Mouse (Mus musculus) urinary bladder, postnatal 10 days (tissue): ENCODE data around the gene Arhgdig.

Experiments
- DNase-seq: peaks from one replicate; pipeline ENCODE4 v3.0.0; 2022; ENCODE audit warnings: low spot score

The Arhgdig gene

DNA sequence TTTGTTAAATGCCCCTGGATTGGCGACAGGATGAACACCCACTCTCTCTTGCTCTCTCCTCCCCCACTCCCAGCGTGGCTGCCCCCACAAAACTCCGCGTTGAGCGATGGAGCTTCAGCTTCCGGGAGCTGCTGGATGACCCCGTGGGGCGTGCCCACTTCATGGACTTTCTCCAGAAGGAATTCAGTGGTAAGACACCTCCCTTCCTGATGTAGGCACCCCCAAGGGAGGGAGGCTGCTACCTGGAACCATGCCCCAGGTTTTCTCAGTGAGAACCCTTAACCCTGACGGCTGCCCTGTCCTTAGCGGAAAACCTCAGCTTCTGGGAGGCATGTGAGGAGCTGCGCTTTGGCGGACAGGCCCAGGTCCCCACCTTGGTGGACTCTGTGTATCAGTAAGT is at the start of gene Arhgdig:
Arhgdig (minus strand) TSS at position 101 of the 400 bp plus-strand sequence.
- no peak for DNase-seq

DNA sequence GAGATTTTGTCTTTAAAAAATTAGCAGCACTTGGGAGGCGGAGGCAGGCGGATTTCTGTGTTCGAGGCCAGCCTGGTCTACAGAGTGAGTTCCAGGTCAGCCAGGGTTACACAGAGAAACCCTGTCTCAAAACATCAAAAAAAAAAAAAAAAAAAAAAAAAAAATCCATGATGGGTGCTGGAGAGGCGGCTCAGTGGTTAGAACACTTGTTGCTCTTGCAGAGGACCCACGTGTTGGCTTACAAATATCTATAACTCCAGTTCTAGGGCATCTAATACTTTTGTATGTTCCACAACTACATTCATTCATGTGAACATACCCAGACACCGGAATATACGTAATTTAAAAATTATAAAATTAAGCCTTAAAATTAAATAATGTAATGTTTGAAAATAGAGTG is 47.7 kb upstream of the Arhgdig start:
- DNase-seq: no peak

DNA sequence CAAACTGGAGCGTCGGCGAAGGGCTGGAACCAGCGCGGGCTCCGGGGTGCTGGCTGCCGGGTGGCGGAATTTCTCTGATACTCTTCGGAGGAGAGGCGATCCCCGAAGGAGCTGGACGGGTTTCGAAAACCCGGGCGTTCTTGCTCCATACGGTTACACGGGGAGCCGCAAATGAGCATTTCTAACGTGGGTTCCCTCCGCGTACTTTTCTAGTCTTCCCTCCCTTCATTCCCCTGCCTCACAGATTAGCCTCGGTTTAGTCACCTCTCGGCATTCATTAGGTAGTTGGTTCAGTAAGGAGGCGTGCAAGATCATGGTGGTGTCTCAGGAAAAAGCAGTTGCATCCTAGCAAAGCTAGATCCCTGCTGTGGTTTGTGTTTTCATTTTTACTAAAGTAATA is 45.8 kb upstream of the Arhgdig start:
- DNase-seq: no peak

DNA sequence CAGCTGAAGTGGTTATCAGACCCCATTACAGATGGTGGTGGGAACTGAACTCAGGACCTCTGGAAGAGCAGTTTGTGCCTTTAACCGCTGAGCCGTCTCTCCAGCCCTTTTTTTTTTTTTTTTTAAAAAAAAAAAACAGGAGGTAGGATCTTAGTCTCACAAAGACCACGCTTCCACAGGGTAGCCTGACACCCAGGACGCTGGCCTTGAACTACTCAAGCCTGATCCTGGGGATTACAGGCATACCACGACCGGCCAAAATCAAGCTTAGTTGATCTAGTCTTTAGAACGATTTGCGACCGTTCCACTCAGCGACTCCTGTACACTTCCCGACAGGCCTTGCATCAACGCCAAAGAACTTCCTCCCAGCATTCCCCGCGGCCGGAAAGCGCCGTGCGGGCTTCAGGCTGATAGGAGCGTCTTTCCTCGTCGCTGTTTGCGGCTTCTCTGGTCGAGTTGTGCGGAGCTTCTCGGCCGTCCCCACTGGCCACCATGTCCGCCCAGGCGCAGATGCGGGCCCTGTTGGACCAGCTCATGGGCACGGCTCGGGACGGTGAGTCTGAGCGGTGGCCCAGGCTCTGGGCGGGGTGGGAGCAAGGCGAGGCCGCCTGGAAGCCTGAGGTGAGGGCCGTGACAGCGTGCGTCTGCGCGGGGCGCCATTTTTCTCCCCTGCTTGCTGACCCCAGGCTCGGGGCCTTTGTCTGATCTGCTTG is 45.1 kb upstream of the Arhgdig start, which contains the start of gene Luc7l:
Luc7l (plus strand) TSS at position 358 of the 713 bp plus-strand sequence.
- DNase-seq: peak; percentile 69

DNA sequence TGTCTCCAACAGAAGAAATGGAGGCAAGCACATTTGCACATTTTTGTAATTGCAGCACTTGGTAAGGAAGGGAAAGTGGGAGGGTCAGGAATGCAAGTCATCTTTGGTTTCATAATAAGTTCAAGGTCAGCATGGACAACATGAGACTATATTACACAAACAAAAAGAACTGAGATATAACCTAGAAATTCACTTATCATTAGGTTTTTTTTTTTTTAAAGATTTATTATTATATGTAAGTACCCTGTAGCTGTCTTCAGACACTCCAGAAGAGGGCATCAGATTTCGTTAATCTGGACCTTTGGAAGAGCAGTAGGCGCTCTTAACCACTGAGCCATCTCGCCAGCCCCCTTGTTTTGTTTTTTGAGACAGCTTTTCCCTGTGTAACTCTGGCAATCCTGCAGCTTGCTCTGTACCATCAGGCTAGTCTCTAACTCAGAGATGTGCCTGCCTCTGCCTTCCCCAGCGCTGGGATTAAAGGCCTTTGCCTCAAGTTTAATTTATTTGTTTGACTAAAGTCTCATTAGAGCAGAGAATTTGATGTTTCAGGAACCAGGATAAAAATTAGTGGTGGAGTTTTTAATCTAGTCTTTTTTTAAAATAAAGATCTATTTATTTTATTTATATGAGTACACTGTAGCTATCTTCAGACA is 44.4 kb upstream of the Arhgdig start:
- no peak for DNase-seq

DNA sequence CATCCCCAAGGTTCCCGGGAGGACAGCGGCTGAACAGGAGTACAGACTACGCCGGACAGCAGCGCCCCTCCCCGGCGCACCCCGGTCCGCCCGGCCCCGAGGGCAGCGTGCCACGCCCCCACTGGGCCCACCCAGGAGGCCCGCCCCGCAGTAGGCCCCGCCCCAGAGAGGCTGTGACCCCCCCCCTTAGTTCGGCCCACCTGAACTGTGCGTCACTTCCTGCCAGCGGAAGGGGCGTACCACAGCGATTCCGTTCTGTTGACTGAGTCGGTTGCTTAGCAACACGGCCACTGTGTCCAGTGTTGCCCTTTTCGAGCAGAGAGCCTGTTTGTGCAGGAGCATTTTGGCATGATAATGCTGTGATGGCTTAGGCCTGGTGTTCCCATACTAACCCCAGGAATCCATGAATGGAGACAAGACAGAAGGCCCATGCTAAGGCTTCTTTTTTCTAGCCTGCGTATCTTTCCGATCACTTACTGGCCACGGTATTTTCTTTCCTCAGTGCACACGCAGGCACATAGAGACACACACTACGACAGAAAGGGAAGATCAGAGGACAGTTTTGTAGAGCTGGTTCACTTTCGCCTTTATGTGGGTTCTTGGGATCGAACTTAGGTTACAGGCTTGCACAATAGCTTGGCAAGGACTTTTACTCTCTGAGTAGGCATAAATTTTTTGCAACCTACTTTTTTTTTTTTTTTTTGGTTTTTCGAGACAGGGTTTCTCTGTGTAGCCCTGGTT is 36.7 kb upstream of the Arhgdig start, which contains the start of gene Fam234a:
Fam234a (minus strand) TSS at position 142 of the 741 bp plus-strand sequence.
- DNase-seq: peak; percentile 83

DNA sequence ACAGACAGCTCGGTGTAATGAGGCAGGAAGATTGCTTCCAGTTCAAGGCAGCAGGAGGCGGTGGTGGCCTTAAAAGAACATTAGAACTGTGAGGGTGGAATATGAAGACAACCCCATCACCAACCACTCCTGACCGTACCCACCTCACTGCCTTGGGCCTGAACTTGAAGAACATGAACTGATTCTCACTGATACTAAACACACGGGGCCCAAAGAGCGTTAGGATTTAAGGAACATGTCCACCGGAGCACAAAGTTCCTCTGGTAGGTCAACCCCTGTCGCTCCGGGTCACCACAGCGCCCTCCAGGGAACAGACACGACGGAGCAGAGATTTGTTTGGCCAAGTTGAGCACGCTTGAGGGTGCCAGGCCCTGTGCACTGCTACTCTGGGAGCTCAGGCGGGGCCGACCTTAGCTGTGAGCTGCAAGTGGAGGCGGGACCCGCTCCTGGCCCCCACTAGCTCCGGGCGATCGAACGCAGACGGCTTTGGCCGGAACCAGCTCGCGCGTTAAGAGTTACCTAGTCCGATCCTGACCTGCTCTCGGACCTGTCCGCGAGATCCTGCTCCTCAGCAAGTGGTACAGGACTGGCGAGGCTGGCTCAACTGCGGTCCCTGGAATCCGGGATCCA is 36.0 kb upstream of the Arhgdig start:
- DNase-seq: peak; percentile 33

DNA sequence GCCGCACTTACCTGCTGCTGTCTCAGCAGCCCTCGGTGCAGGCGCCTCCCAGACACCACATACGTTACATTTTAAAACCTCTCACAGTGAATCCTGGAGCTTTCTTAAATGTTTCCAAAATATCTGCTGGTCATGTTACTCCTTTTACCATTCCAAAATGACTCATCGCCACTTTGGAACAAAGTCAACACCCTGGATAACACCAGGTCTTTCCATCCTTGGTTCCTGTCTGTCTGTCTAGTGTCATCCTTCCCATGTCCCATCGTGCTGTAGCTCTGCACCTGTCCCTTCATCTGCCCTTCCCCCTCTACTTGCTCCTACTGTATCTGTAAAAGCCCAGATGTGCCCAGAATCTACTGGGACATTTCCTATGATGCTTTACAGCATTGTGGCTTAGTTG is 33.4 kb upstream of the Arhgdig start:
- no peak for DNase-seq

DNA sequence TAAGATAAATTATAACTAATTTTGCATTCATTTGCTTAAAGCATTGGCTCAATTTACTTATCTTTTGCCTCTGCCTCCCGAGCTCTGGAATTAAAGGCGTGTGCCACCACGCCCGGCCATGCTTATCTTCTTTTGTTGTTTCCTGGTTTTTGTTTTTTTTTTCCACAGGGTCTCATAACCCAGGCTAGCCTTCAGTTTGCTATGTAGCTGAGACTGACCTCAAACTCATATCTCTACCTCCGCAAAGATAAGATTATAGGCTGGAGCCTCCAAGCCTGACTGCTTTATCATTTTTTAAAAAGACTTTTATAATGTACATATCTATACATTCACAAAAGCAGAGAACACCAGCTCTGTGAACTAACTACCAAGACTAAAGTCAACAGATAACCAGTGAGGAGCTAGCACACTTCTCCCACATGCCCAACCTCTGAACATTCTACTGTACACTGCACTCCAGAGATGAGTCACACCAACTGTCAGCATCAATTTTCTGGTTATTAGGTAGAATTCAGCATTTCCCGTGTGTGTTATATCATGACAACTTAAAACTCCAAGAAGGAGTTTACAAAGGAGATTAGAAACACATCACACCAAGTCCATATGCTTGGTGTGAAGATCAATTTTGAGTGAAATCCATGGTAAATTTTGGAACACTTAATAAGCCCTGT is 32.7 kb upstream of the Arhgdig start:
- DNase-seq: no peak

DNA sequence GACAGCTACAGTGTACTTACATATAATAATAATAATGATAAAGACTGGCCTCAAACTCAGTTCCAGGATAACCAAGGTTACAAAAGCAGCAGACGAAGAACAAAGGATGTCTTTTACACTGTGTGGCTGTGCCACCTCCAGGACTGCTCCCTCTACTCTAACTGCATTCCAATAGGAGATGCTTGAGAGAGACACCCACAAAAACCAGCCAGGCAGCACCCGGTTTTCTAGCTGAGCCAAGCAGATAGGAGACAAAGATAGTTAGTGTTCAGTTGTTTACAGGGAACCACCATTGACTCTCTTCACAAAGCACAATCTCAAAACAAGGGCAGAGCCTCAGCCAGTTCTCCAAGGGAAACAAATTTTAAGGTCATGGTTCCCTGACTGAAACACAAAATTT is 32.0 kb upstream of the Arhgdig start:
- DNase-seq: no peak

DNA sequence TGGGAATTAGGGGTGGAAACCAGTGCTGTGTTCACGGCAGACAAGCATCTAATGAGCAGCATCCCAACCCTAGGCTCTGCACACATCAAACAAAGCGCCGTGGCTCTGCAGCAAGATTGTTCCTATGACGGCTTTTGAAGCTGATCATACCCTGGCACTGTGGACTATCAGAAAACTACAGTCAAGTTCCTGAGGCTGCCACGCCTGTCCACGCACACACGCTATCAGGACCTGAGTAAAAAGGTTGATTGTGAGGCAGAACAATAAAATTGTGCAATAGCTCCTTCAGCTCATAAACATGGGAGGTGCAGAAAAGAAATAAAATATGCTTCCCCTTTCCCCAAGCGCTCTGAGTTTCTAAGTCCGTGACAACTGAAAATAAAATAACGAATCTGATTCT is 30.1 kb upstream of the Arhgdig start:
- DNase-seq: no peak

DNA sequence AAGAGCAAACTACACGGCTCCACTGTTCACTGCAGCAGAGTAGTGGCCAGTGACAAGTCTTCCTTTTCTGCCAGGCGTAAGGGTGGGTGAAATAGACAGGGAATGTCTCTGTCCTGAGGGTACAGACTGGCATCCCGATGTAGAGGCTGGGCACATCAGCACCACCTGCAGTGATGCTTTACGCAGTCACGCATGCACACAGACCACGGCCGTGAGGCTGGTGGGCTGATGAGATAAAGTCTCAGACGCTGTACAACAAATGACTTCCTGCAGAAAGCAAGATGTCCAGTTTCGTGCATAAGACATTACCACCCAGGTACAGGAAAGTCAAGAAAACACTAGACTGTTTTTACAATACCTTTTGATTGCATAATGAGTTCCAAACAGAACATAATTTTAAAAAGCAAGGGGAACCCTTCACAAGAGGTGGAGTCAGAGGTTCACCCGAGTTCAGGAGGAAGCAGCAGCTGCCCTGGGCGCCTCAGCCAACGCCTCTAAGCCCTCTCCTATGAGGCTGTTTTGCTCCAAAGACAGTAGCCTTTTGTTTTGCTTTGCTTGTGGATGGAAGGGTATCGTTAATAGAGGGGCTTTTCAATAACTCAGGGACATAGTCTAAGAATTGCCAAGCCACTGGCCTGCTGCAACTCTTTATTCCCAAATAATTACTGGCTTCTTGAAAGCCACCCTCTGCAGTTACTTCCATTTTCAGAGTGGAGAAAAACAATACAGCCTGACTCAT is 27.7 kb upstream of the Arhgdig start:
- DNase-seq: no peak

DNA sequence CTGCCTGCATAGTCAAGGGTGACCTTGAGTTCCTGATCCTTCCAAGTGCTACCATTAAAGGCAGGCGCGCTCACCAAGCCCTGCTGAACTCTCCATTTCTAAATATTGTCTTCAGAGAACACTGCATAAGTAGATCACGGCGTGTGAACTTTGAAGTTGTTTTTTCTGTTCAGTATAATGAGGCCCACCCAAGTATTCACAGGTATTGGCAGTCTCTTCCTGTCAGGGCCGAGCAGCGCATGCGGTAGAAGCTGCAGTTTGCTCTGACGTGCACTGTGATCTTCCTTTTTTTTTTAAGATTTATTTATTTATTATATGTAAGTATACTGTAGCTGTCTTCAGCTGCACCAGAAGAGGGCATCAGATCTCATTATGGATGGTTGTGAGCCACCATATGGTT is 26.8 kb upstream of the Arhgdig start:
- no peak for DNase-seq

DNA sequence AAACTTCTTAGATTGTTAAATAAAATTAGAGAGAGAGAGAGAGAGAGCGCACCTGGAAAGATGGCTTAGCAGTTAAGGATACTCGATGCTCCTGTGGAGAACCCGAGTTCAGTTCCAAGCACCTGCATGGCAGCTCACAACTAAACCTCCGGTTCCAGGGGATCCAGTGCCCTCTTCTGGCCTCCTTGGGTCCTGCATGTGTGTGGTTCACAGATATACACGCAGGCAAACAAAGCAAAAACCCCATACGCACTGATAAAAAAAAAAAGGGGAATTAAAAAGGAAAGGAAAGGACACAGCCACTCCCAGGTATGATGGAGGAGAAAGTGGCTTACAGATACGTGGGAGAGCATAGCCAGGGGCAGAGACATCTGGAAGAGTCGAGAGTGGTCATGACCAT is 25.3 kb upstream of the Arhgdig start:
- no peak for DNase-seq

DNA sequence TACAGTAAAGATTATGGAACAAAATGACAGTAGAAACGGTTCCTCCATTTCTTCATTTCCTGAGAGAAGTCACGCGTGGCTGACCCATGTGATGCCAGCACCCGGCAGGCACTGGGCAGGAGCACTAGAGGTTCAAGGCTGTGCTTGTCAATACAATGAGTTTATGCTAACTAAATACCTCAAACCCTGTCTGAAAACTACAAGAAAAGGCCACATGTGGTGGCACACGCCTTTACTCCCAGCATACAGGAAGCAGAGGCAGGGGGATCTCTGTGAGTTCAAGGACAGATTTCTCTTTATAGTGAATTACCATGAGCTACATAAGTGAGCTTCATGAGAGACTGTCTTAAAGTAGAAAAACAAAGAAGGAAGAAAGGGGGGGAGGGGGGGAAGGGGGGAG is 23.6 kb upstream of the Arhgdig start:
- no peak for DNase-seq

DNA sequence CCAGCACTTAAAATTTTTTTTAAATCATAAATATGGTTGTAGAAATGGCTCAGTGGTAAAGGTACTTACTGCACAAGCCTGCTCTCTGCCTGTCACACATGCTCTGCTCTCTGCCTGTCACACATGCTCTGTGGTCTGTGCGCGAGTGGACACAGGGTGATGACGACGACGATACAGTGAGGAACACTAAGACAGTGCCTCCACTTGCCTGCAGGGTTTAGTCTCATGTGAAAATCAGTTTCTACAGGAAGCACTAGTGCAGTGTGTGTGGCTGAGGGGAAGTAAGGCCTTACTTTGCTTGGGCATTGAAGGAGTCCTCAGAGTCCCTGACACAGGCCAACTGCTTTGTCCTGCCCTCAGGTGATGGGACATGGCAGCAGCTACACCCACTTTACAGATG is 22.2 kb upstream of the Arhgdig start:
- no peak for DNase-seq

DNA sequence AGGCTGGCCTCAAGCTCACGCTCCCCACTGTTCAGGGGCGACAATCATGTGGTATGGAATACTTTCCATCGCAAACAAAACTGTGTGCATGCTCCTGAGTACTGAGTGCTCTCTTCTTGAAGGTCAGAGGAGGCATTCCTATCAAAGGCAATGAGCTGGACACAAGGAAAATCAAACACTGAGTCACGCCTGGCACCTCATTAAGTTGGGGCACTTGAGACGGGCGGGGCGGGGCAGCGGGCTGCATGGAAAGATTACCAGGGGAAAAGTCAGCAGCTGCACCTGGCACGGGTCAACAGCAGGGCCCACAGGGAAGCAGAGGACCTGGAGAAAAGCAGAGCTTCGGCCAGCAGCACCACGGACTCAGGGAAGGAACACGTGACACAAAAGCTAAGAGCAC is 17.6 kb upstream of the Arhgdig start:
- no peak for DNase-seq

DNA sequence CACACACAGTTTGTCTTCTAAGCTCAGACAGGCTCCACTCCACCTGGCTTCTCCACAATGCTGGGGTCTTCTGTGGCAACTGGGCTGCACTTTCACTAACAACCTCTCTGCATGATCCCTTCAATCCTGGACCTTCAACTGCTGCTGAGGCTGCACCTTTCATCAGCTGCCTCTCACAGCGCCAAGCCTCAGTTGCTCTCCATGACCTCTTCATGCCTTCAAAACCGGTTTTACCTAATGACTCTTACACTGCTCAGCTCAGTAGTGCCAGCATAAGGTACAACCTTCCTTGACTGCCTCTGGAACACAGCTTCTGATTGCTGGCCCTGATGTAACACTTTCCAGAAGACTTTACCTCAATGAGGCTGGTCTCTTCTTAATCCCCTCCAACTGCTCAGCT is 13.9 kb upstream of the Arhgdig start:
- no peak for DNase-seq

DNA sequence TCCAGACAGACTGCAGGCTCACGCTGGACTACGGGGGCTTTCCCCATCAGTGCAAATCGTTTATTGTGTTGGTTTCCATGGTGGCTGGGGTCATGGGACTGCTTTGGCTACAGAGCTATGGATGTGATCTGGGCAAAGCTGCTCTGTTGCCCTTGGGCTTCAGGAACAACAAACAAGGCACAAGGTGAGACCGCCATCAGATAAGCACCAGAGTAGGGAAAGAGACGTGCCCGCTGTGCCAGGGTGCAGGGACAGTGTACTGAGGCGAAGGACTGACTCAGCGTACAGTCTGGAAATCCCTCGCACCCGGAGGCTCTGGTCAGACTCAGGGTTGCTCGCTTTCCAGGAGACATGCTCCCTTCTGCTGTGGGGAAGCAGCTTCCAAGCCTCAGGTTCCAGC is 5.1 kb upstream of the Arhgdig start:
- DNase-seq: no peak

DNA sequence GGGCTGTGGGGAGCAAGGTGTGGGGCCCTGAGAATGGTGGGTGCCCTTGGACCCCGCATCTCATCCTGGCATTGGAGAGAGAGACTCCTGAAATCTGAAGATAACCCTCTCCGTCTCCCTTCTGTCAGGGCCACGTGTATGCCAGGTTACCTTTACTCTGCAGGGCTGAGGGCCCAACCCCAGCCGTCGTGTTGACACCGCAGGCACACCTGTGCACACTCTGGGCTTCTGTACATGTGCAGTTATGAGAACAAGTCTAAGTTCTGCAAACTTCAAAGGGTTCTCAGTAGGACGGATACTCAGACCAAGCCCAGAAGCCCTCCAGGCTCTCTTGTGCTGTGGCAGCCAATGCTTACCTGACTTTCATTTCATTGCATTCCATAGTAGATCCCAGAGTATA is 4.7 kb upstream of the Arhgdig start:
- no peak for DNase-seq

DNA sequence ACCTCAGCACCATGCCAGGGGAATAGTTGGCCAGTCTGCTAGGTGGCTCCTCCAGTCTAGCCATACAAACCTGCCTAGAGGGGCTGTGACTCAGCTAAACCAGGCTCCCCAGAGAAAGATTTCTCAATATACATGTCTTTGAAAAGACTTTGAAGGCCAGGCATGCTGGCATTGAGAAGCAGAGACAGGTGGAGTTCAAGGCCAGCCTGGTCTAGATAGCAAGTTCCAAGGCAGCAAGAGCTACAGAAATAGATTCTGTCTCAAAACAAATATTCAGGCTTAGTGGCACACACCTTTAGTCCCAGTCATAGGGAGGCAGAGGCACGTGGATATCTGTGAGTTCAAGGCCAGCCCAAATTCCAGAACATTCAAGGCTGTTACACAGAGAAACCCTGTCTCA is 1.2 kb downstream of the Arhgdig start:
- no peak for DNase-seq
